Mouse (Mus musculus): ENCODE results near the gene Btg1-ps2.
A peak's percentile ranks its signal among the peaks of the same experiment; 100 is the strongest.
"Not testable (repeated sequence)": the region's sequence is repeated elsewhere in the genome, so short reads cannot be mapped to it uniquely, and the experiment has no call there.

Btg1-ps2 gene

DNA sequence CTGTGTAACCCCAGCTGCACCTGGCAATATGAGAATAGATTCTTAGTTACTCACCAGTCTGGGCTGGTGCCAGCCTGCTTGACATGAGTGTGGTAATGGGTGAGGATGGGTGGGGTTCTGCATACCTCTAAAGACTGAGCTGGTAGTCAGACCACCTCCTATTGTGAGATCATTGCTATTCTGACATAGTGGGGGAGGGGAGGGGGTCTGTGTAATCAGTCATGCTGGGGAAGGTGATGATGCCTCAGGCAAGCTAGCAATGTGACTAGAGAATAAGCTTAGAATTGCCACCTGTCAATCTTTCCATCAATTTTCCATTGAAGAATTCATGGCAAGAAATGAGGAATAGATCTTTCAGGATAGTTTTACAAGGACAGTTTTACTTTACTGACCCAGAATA is at the start of gene Btg1-ps2:
Gene Btg1-ps2, minus strand, starts transcription at position 101 of the 400 bp plus-strand sequence.
- DNase-seq (ENCODE audit: extremely low read depth, insufficient read length, low spot score), result not testable (repeated sequence)

DNA sequence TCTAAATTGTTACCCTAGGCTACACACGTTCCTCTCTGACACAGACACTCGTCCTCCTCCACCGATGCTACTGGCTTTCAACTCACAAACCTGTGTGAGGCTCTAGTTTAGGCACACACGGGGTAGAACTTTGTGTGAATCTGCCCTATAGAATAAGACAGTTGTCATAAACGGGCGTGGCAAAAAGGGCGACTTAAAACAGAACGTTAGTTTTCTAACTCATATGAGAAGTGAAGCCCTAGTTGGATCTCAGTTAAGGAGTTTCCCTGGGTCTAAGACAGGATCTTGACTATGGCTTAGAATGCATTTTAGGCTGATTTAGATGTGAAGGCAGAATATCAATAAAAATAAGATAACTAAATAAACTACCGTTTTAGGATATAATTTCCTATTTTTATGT is 42.1 kb upstream of the Btg1-ps2 start, which contains the start of gene Rhox11:
Gene Rhox11, minus strand, starts transcription at position 101 of the 400 bp plus-strand sequence.
- no peak for DNase-seq (ENCODE audit: extremely low read depth, insufficient read length, low spot score)

DNA sequence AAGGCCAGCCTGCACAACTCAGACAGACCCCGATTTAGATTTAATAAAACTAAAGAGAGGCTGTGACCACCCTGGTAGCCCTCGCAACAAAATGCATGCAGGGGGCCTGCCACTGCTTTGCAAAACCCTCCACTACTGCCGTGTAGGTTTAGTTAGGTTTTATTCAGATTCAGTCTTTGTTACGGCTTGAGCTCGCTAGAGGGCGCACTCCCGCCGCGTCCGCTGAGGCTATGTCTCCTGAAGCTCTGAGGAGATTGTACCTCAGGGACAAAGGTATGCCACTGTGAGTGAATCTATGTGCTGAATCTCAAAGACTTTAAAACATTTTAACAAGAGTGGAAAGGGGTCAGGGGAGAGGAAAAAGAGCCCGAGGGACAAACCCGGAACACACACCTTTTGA is 41.3 kb upstream of the Btg1-ps2 start:
- peak; percentile 2 for DNase-seq (ENCODE audit: extremely low read depth, insufficient read length, low spot score)

DNA sequence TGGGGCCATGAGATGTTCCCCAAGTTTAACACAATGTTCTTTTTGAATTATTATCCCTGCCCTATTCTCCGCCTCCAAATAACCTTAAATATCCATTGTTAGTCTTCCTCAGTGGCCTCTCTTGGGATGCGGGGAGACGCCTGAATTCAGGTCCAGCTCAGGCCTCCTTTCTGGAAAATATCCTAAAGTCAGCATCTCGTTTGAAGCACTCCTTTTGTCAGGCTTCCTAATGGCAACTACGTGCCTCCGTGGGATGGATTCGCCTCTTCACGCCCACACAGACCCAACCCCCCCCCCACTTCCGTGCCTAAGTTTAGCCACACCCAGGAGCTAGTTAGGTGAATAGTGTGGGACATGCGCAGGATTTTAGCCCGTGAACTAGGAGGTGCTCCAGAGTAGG is 23.3 kb upstream of the Btg1-ps2 start, which contains the start of gene Rhox10:
Gene Rhox10, plus strand, starts transcription at position 301 of the 400 bp plus-strand sequence.
- DNase-seq (ENCODE audit: extremely low read depth, insufficient read length, low spot score), result no peak

DNA sequence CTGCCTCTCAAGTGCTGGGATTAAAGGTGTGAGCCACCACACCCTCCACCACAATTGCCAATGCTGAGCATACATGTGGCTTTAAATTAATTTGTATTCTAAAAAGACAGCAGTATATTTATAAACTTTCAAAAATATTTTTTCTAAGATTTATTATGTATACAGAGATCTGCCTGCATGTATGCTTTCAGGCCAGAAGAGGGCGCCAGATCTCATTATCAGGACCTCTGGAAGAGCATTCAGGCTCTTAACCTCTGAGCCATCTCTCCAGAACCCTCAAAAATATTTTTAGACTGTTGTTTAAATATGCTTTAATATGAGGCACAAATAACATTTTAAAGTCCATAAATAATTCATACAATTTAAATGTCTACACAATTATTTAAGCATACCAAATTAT is 18.6 kb upstream of the Btg1-ps2 start:
- no peak for DNase-seq (ENCODE audit: extremely low read depth, insufficient read length, low spot score)

DNA sequence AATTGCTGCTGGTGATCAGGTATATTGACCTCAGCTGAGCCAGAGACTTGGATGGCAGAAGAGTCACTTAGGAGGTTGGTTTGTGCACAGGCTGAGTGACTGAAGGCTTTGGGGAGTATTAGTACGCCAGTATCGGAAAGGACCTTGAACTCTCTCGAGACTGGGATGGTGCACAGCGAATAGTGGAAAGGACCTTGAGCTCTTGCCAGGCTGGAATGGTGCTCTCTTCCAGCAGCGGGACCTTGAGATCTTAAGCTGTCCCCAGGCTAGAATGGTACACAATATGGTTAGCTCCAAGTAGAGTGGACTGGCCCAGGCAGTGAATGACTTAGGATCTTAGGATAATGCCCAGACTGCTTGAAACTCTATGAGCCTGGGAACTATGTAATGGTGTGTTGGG is 3.2 kb downstream of the Btg1-ps2 start:
- DNase-seq (ENCODE audit: extremely low read depth, insufficient read length, low spot score), result no peak

DNA sequence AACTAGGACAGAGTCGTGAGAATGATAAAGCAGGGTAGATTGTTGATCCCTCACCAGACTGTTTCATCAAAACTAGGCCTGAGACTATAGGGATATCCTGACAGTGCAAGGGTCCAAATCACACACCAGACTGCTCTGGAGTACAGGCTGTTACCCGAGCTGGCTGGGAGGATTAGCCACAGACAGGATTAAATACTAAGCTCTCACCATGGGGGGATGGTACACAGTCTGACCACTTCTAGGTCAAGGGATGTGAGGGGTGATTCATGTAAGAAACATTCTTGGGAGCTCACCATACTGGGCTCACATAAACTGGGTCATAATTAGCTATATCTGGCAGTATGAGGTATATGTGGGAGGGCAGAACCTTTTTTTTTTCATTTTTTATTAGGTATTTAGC is 9.1 kb downstream of the Btg1-ps2 start:
- no peak for DNase-seq (ENCODE audit: extremely low read depth, insufficient read length, low spot score)

DNA sequence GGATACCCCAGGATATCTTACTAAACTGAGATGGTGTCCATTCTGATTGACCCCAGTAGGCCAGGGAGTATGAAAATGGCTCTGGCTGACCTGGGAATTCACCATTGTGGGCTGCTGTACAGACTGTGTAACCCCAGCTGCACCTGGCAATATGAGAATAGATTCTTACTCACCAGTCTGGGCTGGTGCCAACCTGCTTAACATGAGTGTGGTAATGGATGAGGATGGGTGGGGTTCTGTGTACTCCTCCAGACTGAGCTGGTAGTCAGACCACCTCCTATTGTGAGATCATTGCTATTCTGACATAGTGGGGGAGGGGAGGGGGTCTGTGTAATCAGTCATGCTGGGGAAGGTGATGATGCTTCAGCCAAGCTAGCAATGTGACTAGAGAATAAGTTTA is 24.3 kb downstream of the Btg1-ps2 start, which contains the start of gene Btg1-ps1:
Gene Btg1-ps1, minus strand, starts transcription at position 219 of the 400 bp plus-strand sequence.
- DNase-seq (ENCODE audit: extremely low read depth, insufficient read length, low spot score), result not testable (repeated sequence)

DNA sequence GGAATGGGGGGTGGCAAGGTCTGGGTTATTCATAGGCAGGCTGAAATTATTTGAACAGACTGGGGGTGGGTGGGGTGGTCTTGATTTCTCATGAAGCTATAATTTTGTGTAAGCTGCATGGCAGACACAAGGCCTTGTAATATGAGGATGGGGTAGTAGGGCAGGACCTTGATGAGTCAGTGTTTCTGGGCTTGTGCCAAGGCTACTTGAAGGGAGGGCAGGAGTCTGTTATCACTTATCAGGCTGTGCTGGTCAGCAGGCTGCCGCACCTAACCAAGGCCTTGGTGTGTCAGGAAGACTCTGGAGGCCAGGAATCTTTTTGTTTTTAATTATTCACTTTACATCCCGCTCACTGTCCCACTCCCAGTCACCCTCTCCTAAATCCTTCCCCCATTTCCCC is 34.2 kb downstream of the Btg1-ps2 start:
- DNase-seq (ENCODE audit: extremely low read depth, insufficient read length, low spot score), result no peak

Measured in 3134 (cell line).